Mouse (Mus musculus) embryonic stem cell, embryonic (primary cell): ENCODE measurements around the gene Tnnc2.

Experiments used
- CTCF ChIA-PET, 4 experiments: fragments of 300-600 bp in 2 of 4; fragments of 350-600 bp in 2 of 4; sonication (Branson Sonifier 250); formaldehyde crosslinking; loops; one replicate each; lab custom pipeline; 2022; ENCODE audit warnings: inconsistent platforms in 2 of 4; lab: Charles Lee
- POLR2A ChIA-PET, 4 experiments: fragments of 300-600 bp in 2 of 4; fragments of 350-600 bp in 2 of 4; sonication (Branson Sonifier 250); formaldehyde crosslinking; loops; one replicate each; lab custom pipeline; 2022; ENCODE audit warnings: antibody characterized with exemption in 4 of 4, inconsistent platforms in 1 of 4; lab: Charles Lee

The Tnnc2 gene

DNA sequence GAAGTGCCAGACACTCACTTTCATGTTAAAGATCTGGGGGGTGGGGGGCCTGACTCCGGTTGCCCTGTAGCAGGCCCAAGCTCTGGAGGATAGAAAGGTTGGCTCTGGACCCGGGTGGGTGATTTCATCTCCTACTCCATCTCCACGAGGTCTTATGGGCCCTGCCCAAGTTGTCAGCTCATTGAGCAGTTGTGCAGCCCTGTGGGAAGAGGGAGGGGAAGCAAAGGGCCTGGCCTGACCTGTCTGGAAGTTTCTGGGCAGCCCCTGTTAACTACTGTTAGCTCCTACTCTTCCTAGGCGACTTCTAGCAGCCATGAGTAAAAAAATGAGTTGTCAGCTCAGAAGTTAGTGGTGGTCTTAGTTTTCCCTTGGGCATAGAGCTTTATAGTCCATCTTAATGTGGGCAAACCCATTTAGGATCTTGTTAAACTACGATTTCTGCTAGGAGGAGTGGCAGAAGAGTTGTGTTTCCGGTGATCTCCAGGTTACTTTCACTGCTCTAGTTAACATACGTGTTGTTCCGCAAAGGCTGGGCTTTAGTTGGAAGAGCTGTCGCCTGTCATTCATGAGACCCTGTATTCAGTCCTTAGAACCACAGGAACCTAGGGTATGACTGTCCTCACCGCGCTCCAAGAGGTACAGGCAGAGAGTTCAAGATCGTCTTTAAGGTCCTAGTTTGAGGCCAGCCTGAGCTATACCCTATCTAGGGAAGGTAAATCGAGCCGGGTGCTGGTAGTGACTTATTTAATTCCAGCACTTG, 6.4 kb downstream of the Tnnc2 start:
- ChIA-PET POLR2A (interaction anchor here in 3 of 4 experiments (0.7 to 19.8 kb wide), 25 partner anchors 9 to 233 kb away, joined by 3 to 366 read pairs (median 6); partner anchors contain the start of genes Snx21 (in 3 of the 3), Acot8 (in 2 of the 3), Zswim1 (in 2 of the 3) and Zswim3 (in 2 of the 3)), CTCF (interaction anchor here in 2 of 4 experiments (0.5 to 1.7 kb wide), 7 partner anchors 11 to 104 kb away, joined by 3 to 8 read pairs (median 6); partner anchors contain the start of gene Snx21 (in 1 of the 2))

- POLR2A ChIA-PET: interaction anchor here in 3 of 4 experiments (0.6 to 19.8 kb wide), 13 partner anchors 12 to 53 kb away, joined by 4 to 366 read pairs (median 13); partner anchors contain the start of genes Snx21 (in 3 of the 3), Acot8 (in 2 of the 3), Zswim1 (in 2 of the 3) and Zswim3 (in 2 of the 3)
- CTCF ChIA-PET: interaction anchor here in 2 of 4 experiments (1.2 to 1.9 kb wide), 5 partner anchors 13 to 23 kb away, joined by 3 to 7 read pairs (median 3); partner anchors contain the start of gene Snx21 (in 1 of the 2)
These were observed 8.6 kb downstream of the Tnnc2 start for GRCm38 (mm10) chr2:164771123-164771522.

- ChIA-PET POLR2A (interaction anchor here in 3 of 4 experiments (0.8 to 19.8 kb wide), 32 partner anchors 10 to 309 kb away, joined by 3 to 366 read pairs (median 6); partner anchors contain the start of genes Snx21 (in 3 of the 3), Zswim1 (in 3 of the 3), Acot8 (in 2 of the 3) and Pltp (in 2 of the 3)), CTCF (interaction anchor here in 2 of 4 experiments (1.0 to 1.9 kb wide), 6 partner anchors 14 to 183 kb away, joined by 3 to 7 read pairs (median 4); no protein-coding TSS in a partner anchor)
These were observed 9.5 kb downstream of the Tnnc2 start for GRCm38 (mm10) chr2:164770279-164770678.

DNA sequence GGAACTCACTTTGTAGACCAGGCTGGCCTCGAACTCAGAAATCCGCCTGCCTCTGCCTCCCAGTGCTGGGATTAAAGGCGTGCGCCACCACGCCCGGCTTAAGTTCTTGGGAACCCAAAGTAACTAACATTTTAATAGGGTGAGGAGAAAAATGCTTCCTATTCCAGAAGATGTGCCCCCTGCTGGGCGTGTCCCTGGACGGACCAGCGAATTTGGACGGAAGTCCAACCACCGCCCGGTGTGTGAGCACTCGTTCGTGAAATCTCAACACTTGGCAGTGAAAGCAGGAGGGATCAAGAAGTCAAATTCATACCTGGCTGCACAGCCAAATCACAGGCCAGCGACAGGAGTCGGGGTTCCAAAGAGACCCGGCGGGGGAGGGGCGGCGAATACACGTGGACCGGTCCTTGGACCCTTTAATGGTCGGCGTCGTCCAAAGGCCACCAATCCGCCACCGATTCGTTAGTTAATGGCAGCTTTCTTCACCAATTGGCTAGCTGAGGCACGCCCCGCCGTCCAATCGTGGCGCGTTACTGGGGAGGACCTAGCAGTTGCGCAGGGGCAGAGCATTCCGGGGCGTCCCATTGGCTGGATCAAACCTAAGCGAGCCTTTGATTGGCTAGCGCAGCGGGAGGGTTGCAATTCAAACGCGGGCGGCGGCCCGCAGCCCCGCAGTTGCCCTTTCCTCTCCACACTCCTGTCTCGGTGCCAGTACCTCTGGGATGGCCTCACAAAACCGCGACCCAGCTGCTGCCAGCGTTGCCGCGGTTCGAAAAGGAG, 10.3 kb downstream of the Tnnc2 start, which contains the start of gene Ube2c:
Ube2c (plus strand) TSS at position 641 of the 780 bp plus-strand sequence.
- CTCF ChIA-PET: interaction anchor here in 3 of 4 experiments (0.6 to 1.9 kb wide), 12 partner anchors 15 to 684 kb away, joined by 3 to 7 read pairs (median 4); partner anchors contain the start of genes Snx21 (in 1 of the 3), Wfdc10 (in 1 of the 3) and Wfdc9 (in 1 of the 3)
- POLR2A ChIA-PET: interaction anchor here (0.6 to 19.8 kb wide), 51 partner anchors 8 to 313 kb away, joined by 3 to 366 read pairs (median 4); partner anchors contain the start of genes Snx21 (in 3 of the 4), Zswim1 (in 3 of the 4), Acot8 (in 2 of the 4) and Pltp (in 2 of the 4)

- ChIA-PET CTCF (interaction anchor here in 2 of 4 experiments (0.6 to 1.7 kb wide), 3 partner anchors 26 to 190 kb away, joined by 3 to 5 read pairs (median 4); partner anchors contain the start of gene Zswim1 (in 1 of the 2)), POLR2A (interaction anchor here in 3 of 4 experiments (0.7 to 19.8 kb wide), 20 partner anchors 9 to 1706 kb away, joined by 3 to 366 read pairs (median 4); partner anchors contain the start of genes Acot8 (in 2 of the 3), Dnttip1 (in 2 of the 3), Wfdc3 (in 2 of the 3) and Zswim3 (in 2 of the 3))
These were observed 11.8 kb downstream of the Tnnc2 start for GRCm38 (mm10) chr2:164767812-164768540.

DNA sequence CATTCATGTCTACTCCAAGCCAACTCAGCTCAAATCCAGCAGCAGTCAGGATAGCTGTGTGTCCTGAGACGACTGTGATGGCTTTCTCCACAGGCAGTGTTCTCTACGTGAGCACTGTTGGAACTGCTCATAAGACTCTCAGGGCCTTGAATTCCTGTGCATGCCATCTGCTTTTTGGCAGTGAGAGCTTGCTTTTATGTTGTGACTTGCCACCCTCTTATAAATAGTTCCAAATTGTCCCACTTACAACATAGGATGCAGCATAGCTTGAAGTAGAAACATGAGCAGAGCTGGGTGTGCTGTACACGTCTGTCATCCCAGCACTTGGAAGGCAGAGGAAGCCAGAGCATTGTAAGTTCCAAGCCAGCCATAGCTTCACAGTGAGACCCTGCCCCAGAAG, 13.9 kb downstream of the Tnnc2 start:
- CTCF ChIA-PET: interaction anchor here in 2 of 4 experiments (0.7 to 1.7 kb wide), 4 partner anchors 19 to 28 kb away, joined by 3 to 5 read pairs (median 3); no protein-coding TSS in a partner anchor
- POLR2A ChIA-PET: interaction anchor here in 3 of 4 experiments (0.9 to 19.8 kb wide), 16 partner anchors 9 to 101 kb away, joined by 3 to 366 read pairs (median 5); partner anchors contain the start of genes Acot8 (in 2 of the 3), Zswim1 (in 2 of the 3), Zswim3 (in 2 of the 3) and Dnttip1 (in 1 of the 3)

DNA sequence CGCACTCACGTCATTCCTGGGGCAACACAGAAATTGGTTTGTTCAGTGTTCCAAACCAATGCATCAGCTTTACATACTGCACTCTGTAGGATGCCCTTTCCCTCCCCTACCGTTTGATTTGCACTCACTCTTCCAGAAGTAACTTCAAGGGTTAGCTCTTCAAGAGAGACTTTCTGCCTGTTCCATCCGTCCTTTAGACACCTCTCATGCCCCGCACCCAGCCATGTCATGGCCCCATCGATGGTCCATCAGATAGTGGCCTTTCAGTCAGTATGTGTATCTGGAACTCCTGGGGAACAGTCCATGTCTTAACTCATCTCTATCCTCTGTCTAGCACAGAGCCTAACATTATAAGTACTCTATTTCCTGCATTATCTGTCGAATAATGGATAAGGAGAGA, 17.2 kb downstream of the Tnnc2 start:
- CTCF ChIA-PET: interaction anchor here (0.9 to 5.0 kb wide), 8 partner anchors 11 to 190 kb away, joined by 3 to 17 read pairs (median 5); no protein-coding TSS in a partner anchor
- POLR2A ChIA-PET: interaction anchor here in 3 of 4 experiments (0.8 to 19.8 kb wide), 25 partner anchors 7 to 319 kb away, joined by 3 to 366 read pairs (median 7); partner anchors contain the start of genes Acot8 (in 2 of the 3), Snx21 (in 2 of the 3), Ube2c (in 2 of the 3) and Zswim3 (in 2 of the 3)

DNA sequence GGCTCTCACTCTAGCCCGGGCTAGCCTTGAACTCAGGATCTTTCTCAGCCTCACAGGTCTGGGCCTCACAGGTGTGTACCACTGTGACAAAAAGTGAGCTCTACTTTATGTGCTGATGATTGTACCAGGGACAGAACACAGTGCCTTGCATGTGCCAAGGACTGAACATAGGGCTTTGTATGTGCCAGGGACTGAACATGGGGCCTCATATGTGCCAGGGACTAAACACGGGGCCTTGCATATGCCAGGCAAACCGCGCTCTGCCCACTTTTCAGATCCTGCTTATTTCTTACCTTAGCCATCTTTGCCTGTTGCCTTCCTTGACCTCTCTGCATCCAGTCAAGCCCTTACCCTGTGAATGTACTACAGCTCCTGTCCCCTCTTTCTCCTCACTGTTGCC, 17.8 kb downstream of the Tnnc2 start:
- CTCF ChIA-PET: interaction anchor here (0.5 to 5.0 kb wide), 9 partner anchors 12 to 732 kb away, joined by 3 to 17 read pairs (median 5); no protein-coding TSS in a partner anchor
- POLR2A ChIA-PET: interaction anchor here in 3 of 4 experiments (0.8 to 19.8 kb wide), 36 partner anchors 7 to 319 kb away, joined by 3 to 366 read pairs (median 6); partner anchors contain the start of genes Acot8 (in 2 of the 3), Dnttip1 (in 2 of the 3), Snx21 (in 2 of the 3) and Ube2c (in 2 of the 3)

DNA sequence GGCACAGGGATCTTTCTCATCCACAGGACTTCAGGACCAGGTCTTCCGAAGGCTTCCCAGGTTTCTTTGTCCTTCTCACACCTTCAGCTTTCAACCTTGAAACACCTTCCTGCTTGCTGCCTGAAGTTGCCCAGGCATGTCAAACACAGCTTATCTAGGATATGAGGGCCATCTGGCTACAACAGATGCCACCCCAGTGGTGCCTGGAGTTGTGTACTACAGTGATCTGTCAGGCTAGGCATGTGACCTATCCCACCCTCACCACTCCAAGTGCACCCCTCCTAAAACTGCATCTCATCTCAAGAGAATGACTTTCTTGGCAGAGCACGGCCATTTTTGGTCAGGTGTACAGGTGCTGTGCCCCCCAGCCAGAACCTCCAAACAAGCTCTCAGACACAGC, 18.3 kb downstream of the Tnnc2 start:
- ChIA-PET POLR2A (interaction anchor here in 3 of 4 experiments (0.6 to 19.8 kb wide), 41 partner anchors 7 to 318 kb away, joined by 3 to 366 read pairs (median 6); partner anchors contain the start of genes Ube2c (in 3 of the 3), Acot8 (in 2 of the 3), Dnttip1 (in 2 of the 3) and Snx21 (in 2 of the 3)), CTCF (interaction anchor here (0.6 to 5.0 kb wide), 9 partner anchors 12 to 116 kb away, joined by 3 to 17 read pairs (median 5); no protein-coding TSS in a partner anchor)

- ChIA-PET POLR2A (interaction anchor here (0.5 to 19.8 kb wide), 23 partner anchors 8 to 316 kb away, joined by 3 to 366 read pairs (median 7); partner anchors contain the start of genes Snx21 (in 3 of the 4), Ube2c (in 3 of the 4), Acot8 (in 1 of the 4) and Dnttip1 (in 1 of the 4)), CTCF (interaction anchor here in 1 of 4 experiments (5.0 kb wide), 1 partner anchor 33 kb away, joined by 17 read pairs; no protein-coding TSS in a partner anchor)
These were observed 19.5 kb downstream of the Tnnc2 start for GRCm38 (mm10) chr2:164760059-164760833.

GRCm38 (mm10) chr2:164758692-164759091, 21.1 kb downstream of the Tnnc2 start:
- ChIA-PET POLR2A (interaction anchor here (0.6 to 19.8 kb wide), 12 partner anchors 9 to 144 kb away, joined by 3 to 366 read pairs (median 6); partner anchors contain the start of genes Ube2c (in 2 of the 4), Acot8 (in 1 of the 4), Dnttip1 (in 1 of the 4) and Snx21 (in 1 of the 4)), CTCF (no interaction called here)

DNA sequence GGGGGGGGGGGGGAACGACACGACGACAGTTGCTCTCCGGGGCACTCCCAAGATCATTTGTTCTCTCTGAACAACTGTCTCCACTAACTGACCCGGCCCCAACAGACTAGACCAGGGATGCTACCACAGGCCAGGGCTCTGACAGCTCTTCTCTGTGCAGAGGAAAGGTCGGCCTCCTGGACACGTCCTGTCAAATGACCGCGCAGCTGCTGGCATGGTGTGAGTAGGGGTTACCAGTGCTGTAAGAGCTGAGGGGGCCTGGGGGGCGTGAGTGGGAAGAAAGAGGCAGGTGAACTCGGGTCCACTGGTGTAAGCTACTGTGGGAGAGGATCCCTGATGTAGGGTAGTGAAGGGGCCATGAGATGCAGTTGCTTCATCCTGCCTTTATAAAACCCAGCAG, 21.9 kb downstream of the Tnnc2 start:
- CTCF ChIA-PET: interaction anchor here in 2 of 4 experiments (0.6 to 0.9 kb wide), 2 partner anchors 36 to 240 kb away, joined by 4 read pairs; no protein-coding TSS in a partner anchor
- POLR2A ChIA-PET: interaction anchor here (0.6 to 19.8 kb wide), 16 partner anchors 9 to 118 kb away, joined by 3 to 366 read pairs (median 4); partner anchors contain the start of genes Ube2c (in 3 of the 4), Dnttip1 (in 2 of the 4), Wfdc3 (in 2 of the 4) and Acot8 (in 1 of the 4)

DNA sequence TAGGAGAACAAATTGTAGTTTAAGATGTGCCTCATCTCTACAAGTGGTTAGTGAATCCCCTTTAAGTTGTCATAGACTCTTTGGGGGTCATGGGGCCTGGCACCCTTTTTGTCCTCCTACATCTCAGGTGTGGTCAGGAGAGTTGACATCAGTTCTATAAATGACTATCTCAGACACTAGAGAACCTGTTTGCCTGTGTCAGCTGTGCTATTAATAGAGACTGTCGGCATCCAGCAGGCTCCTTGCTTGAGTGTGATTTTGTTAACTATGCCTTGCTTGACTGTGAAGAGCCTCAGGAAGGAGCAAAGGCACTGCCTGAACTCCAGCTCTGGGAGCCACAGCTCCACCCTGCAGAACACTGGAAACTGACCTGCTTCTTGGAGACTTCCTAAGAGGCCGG, 25.0 kb downstream of the Tnnc2 start:
- POLR2A ChIA-PET: interaction anchor here (0.6 to 11.6 kb wide), 9 partner anchors 8 to 198 kb away, joined by 3 to 114 read pairs (median 5); partner anchors contain the start of genes Ube2c (in 2 of the 4) and Zswim1 (in 1 of the 4)
- CTCF ChIA-PET: interaction anchor here in 2 of 4 experiments (0.6 to 1.6 kb wide), 2 partner anchors 14 to 1261 kb away, joined by 4 read pairs; no protein-coding TSS in a partner anchor

DNA sequence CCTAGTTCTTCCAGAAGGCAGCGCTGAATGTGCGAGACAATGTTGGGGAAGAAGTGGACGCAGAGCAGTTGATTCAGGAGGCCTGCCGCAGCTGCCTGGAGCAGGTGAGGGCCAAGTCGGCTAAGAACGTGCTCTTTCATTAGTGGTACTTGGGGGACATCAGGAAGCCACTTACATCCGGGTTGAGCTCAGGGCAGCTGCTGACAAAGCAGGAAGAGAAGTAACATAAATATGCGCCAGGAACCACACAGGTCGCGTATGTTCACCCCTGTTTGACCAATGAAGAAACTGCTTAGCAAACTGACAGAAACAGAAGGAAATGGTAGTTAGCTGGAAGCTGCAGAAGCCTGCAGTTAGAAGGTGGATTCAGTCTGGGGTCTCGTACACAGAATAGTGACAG, 25.7 kb downstream of the Tnnc2 start:
- ChIA-PET CTCF (interaction anchor here in 2 of 4 experiments (0.6 to 1.6 kb wide), 3 partner anchors 13 to 1261 kb away, joined by 3 to 4 read pairs (median 4); no protein-coding TSS in a partner anchor), POLR2A (interaction anchor here in 3 of 4 experiments (0.7 to 11.6 kb wide), 8 partner anchors 8 to 284 kb away, joined by 3 to 114 read pairs (median 4); partner anchors contain the start of gene Ube2c (in 2 of the 3))
